Mouse (Mus musculus): ENCODE measurements around the gene Skint4.

The Skint4 gene

DNA sequence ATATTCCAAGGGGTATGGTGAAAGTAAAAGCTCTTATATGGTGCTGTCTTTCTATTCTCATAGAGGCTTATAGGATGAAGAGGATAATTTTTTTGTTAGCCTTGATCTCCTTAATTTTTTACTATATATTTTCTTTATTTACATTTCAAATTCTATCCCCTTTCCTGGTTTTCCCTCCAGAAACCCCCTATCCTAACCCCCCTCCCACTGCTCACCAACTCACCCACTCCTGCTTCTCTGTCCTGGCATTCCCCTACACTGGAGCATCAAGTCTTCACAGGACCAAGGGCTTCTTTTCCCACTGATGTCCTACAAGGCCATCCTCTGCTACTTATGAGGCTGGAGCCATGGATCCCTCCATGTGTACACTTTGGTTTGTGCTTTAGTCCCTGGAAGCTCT is at the start of gene Skint4:
Gene Skint4 (plus strand): TSS at position 301 of the 400 bp plus-strand sequence.
- DNase-seq (ENCODE audit: low read depth, low spot score) = no peak

All from retina, postnatal 7 days (tissue).